Mouse (Mus musculus): ENCODE data around the gene Mroh3.

DNA sequence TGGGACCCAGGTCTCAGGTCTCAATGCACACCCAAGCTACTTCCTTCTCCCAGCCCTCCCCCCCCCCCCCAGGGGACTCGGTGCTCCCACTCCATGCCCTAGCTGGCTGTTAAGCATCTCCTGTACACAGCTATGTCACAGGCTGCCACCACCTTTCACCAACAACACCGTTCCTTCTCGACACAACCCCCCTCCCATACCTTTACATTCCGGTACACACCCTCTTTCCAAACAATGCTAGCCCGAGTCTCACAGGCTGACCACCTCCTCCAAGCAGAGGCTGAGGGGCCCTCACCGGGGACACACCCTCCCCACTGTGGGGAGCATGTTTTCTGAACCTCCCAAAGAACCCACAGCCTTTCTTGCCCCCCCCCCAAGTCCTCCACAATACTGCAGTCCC is 19.0 kb upstream of the Mroh3 start:
- TF ChIP-seq CTCF (IDR thresholded peaks at IDR 0.05; ENCODE audit: extremely low read depth, insufficient read length, insufficient replicate concordance, low read depth, low read length) (no peak), POLR2A (IDR thresholded peaks at IDR 0.05; ENCODE audit: low read depth, low read length) (no peak)
